Mouse (Mus musculus): ENCODE measurements around the gene Nlgn2. TPM values are rescaled to one million over a fixed set of nuclear protein-coding genes. Genes with fewer than 3 reads are reported as not detected.

Nlgn2 gene
- total and polyA plus RNA-seq, 3 experiments = 20.3 to 43.3 (median 29.8) TPM

- TF ChIP-seq TBP (IDR thresholded peaks at IDR 0.05; ENCODE audit: low read depth, low read length) (no peak), MAX (IDR thresholded peaks at IDR 0.05; ENCODE audit: low read length) (no peak), USF2 (IDR thresholded peaks at IDR 0.05; ENCODE audit: borderline replicate concordance in 1 of 2, insufficient read depth in 1 of 2, low read depth in 1 of 2, low read length in 2 of 2) (no peak)
These were observed 49.5 kb upstream of the Nlgn2 start (continued) for GRCm38 (mm10) chr11:69886907-69887635.

GRCm38 (mm10) chr11:69884663-69885062 lies 47.1 kb upstream of the Nlgn2 start:
- peaks cover 0 to 12% of the 10 kb centered on the region in 2 experiments; a peak in 2 of 4 replicates for H3K36me3 ChIP-seq (ENCODE audit: control insufficient read depth in 1 of 2, insufficient read depth in 2 of 2, low read length in 2 of 2)
- TF ChIP-seq ELF1 (IDR thresholded peaks at IDR 0.05; ENCODE audit: low read depth, low read length) = no peak
- no peak for TF ChIP-seq SMC3 (IDR thresholded peaks at IDR 0.05; ENCODE audit: low read depth, low read length)
- TF ChIP-seq RAD21 (IDR thresholded peaks at IDR 0.05; ENCODE audit: low read depth, low read length) = no peak
- TF ChIP-seq MEF2A (IDR thresholded peaks at IDR 0.05; ENCODE audit: extremely low read depth, insufficient replicate concordance, low read depth, low read length, poor library complexity, severe bottlenecking) = no peak
- no peak for TF ChIP-seq KAT2A (conservative IDR thresholded peaks at IDR 0.05; ENCODE audit: low read depth, low read length)
- DNase-seq (ENCODE audit: low read depth, low spot score) = no peak
- no peak overlapping the region for H3K4me3 ChIP-seq (ENCODE audit: control insufficient read depth in 1 of 2, insufficient read depth in 1 of 2, low read depth in 2 of 2, low read length in 2 of 2)
- no peak overlapping the region for H3K27ac ChIP-seq (ENCODE audit: control insufficient read depth, low read depth, low read length)
- H3K9me3 ChIP-seq (replicated peaks; ENCODE audit: insufficient read depth, low read length) = no peaks in the 10 kb centered on the region
- no peaks in the 10 kb centered on the region for H3K27me3 ChIP-seq (ENCODE audit: control insufficient read depth in 1 of 2, insufficient read depth in 2 of 2, low read length in 2 of 2)
- peaks cover 3 to 30% of the 10 kb centered on the region in 2 experiments for H3K4me1 ChIP-seq (ENCODE audit: control insufficient read depth in 1 of 2, insufficient read depth in 2 of 2, low read length in 2 of 2)
- no peaks in the 10 kb centered on the region for H3K79me2 ChIP-seq (ENCODE audit: control insufficient read depth, insufficient read depth, low read length, poor library complexity)
- H3K9ac ChIP-seq (ENCODE audit: control insufficient read depth, low read depth, low read length, poor library complexity, severe bottlenecking) = no peak overlapping the region

GRCm38 (mm10) chr11:69884240-69884639 lies 46.7 kb upstream of the Nlgn2 start:
- Histone ChIP-seq H3K36me3 (ENCODE audit: control insufficient read depth in 1 of 2, insufficient read depth in 2 of 2, low read length in 2 of 2) (peaks cover 0 to 16% of the 10 kb centered on the region in 2 experiments; a peak in 2 of 4 replicates), H3K4me1 (ENCODE audit: control insufficient read depth in 1 of 2, insufficient read depth in 2 of 2, low read length in 2 of 2) (peaks cover 8 to 35% of the 10 kb centered on the region in 2 experiments), H3K9me3 (replicated peaks; ENCODE audit: insufficient read depth, low read length) (no peaks in the 10 kb centered on the region), H3K9ac (ENCODE audit: control insufficient read depth, low read depth, low read length, poor library complexity, severe bottlenecking) (no peak overlapping the region), H3K79me2 (ENCODE audit: control insufficient read depth, insufficient read depth, low read length, poor library complexity) (no peaks in the 10 kb centered on the region), H3K4me3 (ENCODE audit: control insufficient read depth in 1 of 2, insufficient read depth in 1 of 2, low read depth in 2 of 2, low read length in 2 of 2) (no peak overlapping the region), H3K27ac (ENCODE audit: control insufficient read depth, low read depth, low read length) (0 out of 2 replicates have a peak overlapping the region, but pooled peaks have one; percentile 13), H3K27me3 (ENCODE audit: control insufficient read depth in 1 of 2, insufficient read depth in 2 of 2, low read length in 2 of 2) (no peaks in the 10 kb centered on the region)
- DNase-seq (ENCODE audit: low read depth, low spot score) = no peak
- TF ChIP-seq POLR2AphosphoS5 (IDR thresholded peaks at IDR 0.05; ENCODE audit: borderline replicate concordance, low read depth, low read length) (no peak), RAD21 (IDR thresholded peaks at IDR 0.05; ENCODE audit: low read depth, low read length) (no peak), ZNF384 (IDR thresholded peaks at IDR 0.05; ENCODE audit: low read depth, low read length) (no peak), BHLHE40 (IDR thresholded peaks at IDR 0.05; ENCODE audit: borderline replicate concordance, low read depth, low read length) (no peak), MAX (IDR thresholded peaks at IDR 0.05; ENCODE audit: low read length) (no peak)
